Mouse (Mus musculus) megakaryocyte, embryonic 14.5 days (primary cell): ENCODE results near the gene Ms4a7. TPM values are rescaled to one million over a fixed set of nuclear protein-coding genes. Genes with fewer than 3 reads are reported as not detected.

ENCODE experiments used
- H3K27me3 ChIP-seq: replicated peaks from 2 replicates; pipeline ENCODE3; 2012; ENCODE audit warnings: inconsistent platforms
- H3K36me3 ChIP-seq: replicated peaks from 2 replicates; pipeline ENCODE3; 2012; ENCODE audit warnings: low read length, inconsistent platforms, mixed read lengths
- H3K4me1 ChIP-seq: 2 replicates; pipeline ENCODE4 v1.6.1; 2012; ENCODE audit warnings: inconsistent platforms
- H3K4me3 ChIP-seq: replicated peaks from 2 replicates; pipeline ENCODE3; 2012; ENCODE audit warnings: moderate library complexity, mild to moderate bottlenecking, inconsistent platforms
- H3K9me3 ChIP-seq: 2 replicates; pipeline ENCODE4 v1.6.1; 2012; ENCODE audit warnings: inconsistent platforms
- FLI1 ChIP-seq: IDR thresholded peaks from 2 replicates; pipeline ENCODE4 v1.6.1; 2012; ENCODE audit warnings: low read length, inconsistent platforms, mixed read lengths
- GATA1 ChIP-seq: IDR thresholded peaks from 3 replicates; pipeline ENCODE4 v1.6.1; 2012; ENCODE audit warnings: mixed read lengths, low read length, inconsistent platforms, borderline replicate concordance
- polyA plus RNA-seq: library from polyadenylated mRNA; stranded (reverse); fragments of >175 nt; gene quantifications from 2 replicates; pipeline ENCODE4 v1.2.3, GENCODE M21; 2012; ENCODE audit warnings: low replicate concordance; ENCODE audit not compliant: insufficient read depth

Gene Ms4a7
- polyA plus RNA-seq, 1 experiment, result 34.8 TPM

- Histone ChIP-seq H3K27me3 (no peaks in the 10 kb centered on the region), H3K9me3 (no peaks in the 10 kb centered on the region), H3K4me1 (no peaks in the 10 kb centered on the region), H3K36me3 (no peaks in the 10 kb centered on the region), H3K4me3 (no peak overlapping the region)
- TF ChIP-seq GATA1 (no peak), FLI1 (no peak)
These were observed 55.7 kb downstream of the Ms4a7 start for GRCm38 (mm10) chr19:11280223-11280622.

GRCm38 (mm10) chr19:11276431-11276830, 59.5 kb downstream of the Ms4a7 start:
- Histone ChIP-seq H3K4me1 (no peaks in the 10 kb centered on the region), H3K9me3 (no peaks in the 10 kb centered on the region), H3K4me3 (no peak overlapping the region), H3K36me3 (no peaks in the 10 kb centered on the region), H3K27me3 (no peaks in the 10 kb centered on the region)
- no peak for TF ChIP-seq GATA1
- TF ChIP-seq FLI1, result no peak

Other genes with a start within 250 kb of the Ms4a7 start
- not detected in 2 replicates for gene 1700017D01Rik, start 205.3 kb downstream of the Ms4a7 start, polyA plus RNA-seq
- gene 1700025F22Rik, start 170.8 kb downstream of the Ms4a7 start, polyA plus RNA-seq, result not detected in 2 replicates
- not detected in 2 replicates for gene Ms4a13, start 139.4 kb downstream of the Ms4a7 start, polyA plus RNA-seq
- gene Ms4a12, start 103.7 kb downstream of the Ms4a7 start, polyA plus RNA-seq, result not detected in 2 replicates
- gene Ms4a1, start 69.9 kb downstream of the Ms4a7 start, polyA plus RNA-seq, result not detected in 2 replicates
- gene Ms4a5, start 52.3 kb downstream of the Ms4a7 start, polyA plus RNA-seq, result not detected in 2 replicates
- gene Ms4a14, start 21.7 kb downstream of the Ms4a7 start, polyA plus RNA-seq, result 0.16 TPM in 1 of 2 replicates, not detected in the other
- 1.2 TPM in 1 of 2 replicates, not detected in the other for gene Ms4a4a, start 39.4 kb upstream of the Ms4a7 start, polyA plus RNA-seq
- gene Ms4a4c, start 68.6 kb upstream of the Ms4a7 start, polyA plus RNA-seq, result 1.8 TPM in 1 of 2 replicates, not detected in the other
- 0.38 TPM in 1 of 2 replicates, not detected in the other for gene Ms4a4b, start 107.4 kb upstream of the Ms4a7 start, polyA plus RNA-seq
- gene Ms4a6c, start 133.2 kb upstream of the Ms4a7 start, polyA plus RNA-seq, result 4.0 TPM in 1 of 2 replicates, not detected in the other
- 0.17 TPM in 1 of 2 replicates, not detected in the other for gene Gm8369, start 149.8 kb upstream of the Ms4a7 start, polyA plus RNA-seq
- gene Ms4a6b, start 180.4 kb upstream of the Ms4a7 start, polyA plus RNA-seq, result 0.72 TPM in 1 of 2 replicates, not detected in the other
- gene Ms4a4d, start 200.7 kb upstream of the Ms4a7 start, polyA plus RNA-seq, result not detected in 2 replicates